Mouse (Mus musculus) kidney, embryonic 15.5 days (tissue): ENCODE results near the gene Ykt6. TPM values are rescaled to one million over a fixed set of nuclear protein-coding genes. Genes with fewer than 3 reads are reported as not detected.

Experiments
- ATAC-seq: fragments of 200-750 bp; cut with Nextera tagmentation; replicated peaks from 2 replicates; pipeline ENCODE4 v1.8.0; 2017; ENCODE audit warnings: moderate TSS enrichment; ENCODE audit not compliant: low FRiP score
- H3K27ac ChIP-seq: fragments of 300-500 bp; sonication (generic); 2 replicates; pipeline ENCODE4 v1.5.1; 2015; ENCODE audit warnings: mild to moderate bottlenecking, inconsistent platforms
- H3K27me3 ChIP-seq: fragments of 300-500 bp; sonication (generic); 2 replicates; pipeline ENCODE4 v1.6.1; 2015; ENCODE audit warnings: inconsistent platforms
- H3K36me3 ChIP-seq: fragments of 300-500 bp; sonication (generic); 2 replicates; pipeline ENCODE4 v1.6.1; 2015; ENCODE audit warnings: inconsistent platforms
- H3K4me1 ChIP-seq: fragments of 300-500 bp; sonication (generic); 2 replicates; pipeline ENCODE4 v1.6.1; 2015; ENCODE audit warnings: inconsistent platforms
- H3K4me2 ChIP-seq: fragments of 300-500 bp; sonication (generic); 2 replicates; pipeline ENCODE4 v1.6.1; 2015; ENCODE audit warnings: moderate library complexity, mild to moderate bottlenecking, inconsistent platforms
- H3K4me3 ChIP-seq: fragments of 300-500 bp; sonication (generic); replicated peaks from 2 replicates; pipeline ENCODE4 v1.5.1; 2015; ENCODE audit warnings: mild to moderate bottlenecking, inconsistent platforms
- H3K9ac ChIP-seq: fragments of 300-500 bp; sonication (generic); 2 replicates; pipeline ENCODE4 v1.6.1; 2015; ENCODE audit warnings: mild to moderate bottlenecking, inconsistent platforms
- H3K9me3 ChIP-seq: fragments of 300-500 bp; sonication (generic); replicated peaks from 2 replicates; pipeline ENCODE4 v1.6.1; 2016; ENCODE audit warnings: inconsistent platforms
- WGBS: fragments of 180-500 bp; shearing (Covaris S2); methylation state at CpG from one replicate; pipeline ENCODE4 v1.1.7; 2015; ENCODE audit warnings: mixed read lengths; 5-methylcytosine and 5-hydroxymethylcytosine counted together
- polyA plus RNA-seq: library from polyadenylated mRNA; unstranded; fragments of >200 nt; fragmentation: Nextera tagmentation; extraction: Ambion mirVana; gene quantifications from 2 replicates; pipeline ENCODE4 v1.2.1, GENCODE M21; 2015

The Ykt6 gene
- polyA plus RNA-seq: 52.9 and 57.3 TPM in 2 replicates

DNA sequence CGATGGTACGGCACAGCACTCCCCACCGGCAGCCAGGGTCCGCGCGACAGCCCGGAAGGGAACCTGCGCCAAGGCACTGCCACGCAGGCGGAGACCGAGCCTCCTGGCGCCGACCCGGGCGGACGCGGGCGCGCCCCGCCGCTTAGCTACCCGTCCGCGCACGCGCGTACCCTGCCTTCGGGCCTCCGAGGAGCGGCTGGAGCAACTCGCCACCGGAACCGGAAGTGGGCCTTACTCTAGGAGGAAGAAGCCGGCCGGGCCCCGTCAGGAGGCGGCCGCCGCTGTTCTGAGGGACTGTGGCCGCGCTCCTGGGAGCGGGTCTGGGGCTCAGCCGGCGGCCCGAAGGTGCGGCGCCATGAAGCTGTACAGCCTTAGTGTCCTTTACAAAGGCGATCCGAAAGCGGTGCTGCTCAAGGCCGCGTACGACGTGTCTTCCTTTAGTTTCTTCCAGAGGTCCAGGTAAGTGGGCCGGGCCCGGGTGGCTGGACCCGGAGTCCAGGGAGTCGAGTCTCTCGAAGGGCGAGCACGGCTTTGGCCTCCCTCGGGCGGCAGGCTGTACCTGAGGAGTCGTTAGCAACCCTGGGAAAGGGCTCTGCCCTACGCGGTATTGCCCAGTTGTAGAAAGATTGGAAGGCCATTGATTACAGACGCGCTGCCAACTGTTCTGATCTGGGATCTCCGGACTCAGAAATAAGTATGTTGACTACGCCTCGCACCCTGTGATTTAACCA, at the start of gene Ykt6:
TSS of gene Ykt6 (plus strand) at position 148 of the 731 bp plus-strand sequence.
- Histone ChIP-seq H3K4me2 (peak within 1 kb of the TSS; percentile 80), H3K27ac (peak within 1 kb of the TSS; percentile 96), H3K9ac (peak within 1 kb of the TSS; percentile 86), H3K36me3 (peaks cover 17% of the 10 kb centered on the region), H3K4me3 (peak within 1 kb of the TSS; percentile 83), H3K4me1 (peaks cover 32% of the 10 kb centered on the region), H3K9me3 (no peaks in the 10 kb centered on the region), H3K27me3 (no peaks in the 10 kb centered on the region)
- under 1% methylated on average over 70 of the region's 71 CpGs for WGBS
- ATAC-seq: peak; percentile 97

DNA sequence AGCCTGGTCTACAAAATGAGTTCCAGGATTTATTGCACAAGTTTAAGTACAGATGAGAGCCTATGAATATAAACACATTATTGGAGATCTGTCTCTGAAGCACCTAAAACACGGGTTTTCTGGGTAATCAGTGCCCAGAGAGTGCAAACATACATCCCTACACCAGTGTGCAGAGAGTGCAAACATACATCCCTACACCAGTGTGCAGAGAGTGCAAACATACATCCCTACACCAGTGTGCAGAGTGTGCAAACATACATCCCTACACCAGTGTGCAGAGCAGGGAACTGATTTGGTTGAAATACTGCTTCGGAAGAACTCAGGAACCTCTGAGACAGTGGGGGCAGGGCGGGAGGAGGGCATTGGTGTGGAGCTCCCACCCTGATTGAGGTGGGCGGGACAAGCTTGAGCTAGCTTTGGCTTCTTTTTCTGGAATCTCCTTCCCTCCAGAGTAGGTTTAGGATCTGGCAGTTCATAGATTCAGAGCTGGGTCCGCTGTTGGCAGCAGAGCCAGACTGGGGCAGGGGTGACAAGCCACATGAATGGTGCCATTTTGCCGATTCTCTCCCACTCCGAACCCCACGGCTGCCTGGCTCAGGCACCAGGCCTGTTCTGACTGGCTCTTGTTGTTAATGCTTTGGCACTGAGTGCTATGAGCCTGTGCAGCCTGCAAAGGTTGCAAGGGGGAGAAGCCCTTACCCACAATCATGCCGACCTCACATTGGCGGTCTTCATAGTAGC, 49.5 kb upstream of the Ykt6 start:
- H3K4me2 ChIP-seq: no peak overlapping the region
- H3K27ac ChIP-seq: no peak overlapping the region
- no peak overlapping the region for H3K9ac ChIP-seq
- peaks cover 23% of the 10 kb centered on the region for H3K4me1 ChIP-seq
- ATAC-seq: no peak
- WGBS: 84% methylated on average over 10 of the region's 10 CpGs
- H3K36me3 ChIP-seq: no peaks in the 10 kb centered on the region
- H3K4me3 ChIP-seq: no peak overlapping the region
- peaks cover 17% of the 10 kb centered on the region; the same call in 1 of the 2 replicates for H3K27me3 ChIP-seq
- no peaks in the 10 kb centered on the region for H3K9me3 ChIP-seq

DNA sequence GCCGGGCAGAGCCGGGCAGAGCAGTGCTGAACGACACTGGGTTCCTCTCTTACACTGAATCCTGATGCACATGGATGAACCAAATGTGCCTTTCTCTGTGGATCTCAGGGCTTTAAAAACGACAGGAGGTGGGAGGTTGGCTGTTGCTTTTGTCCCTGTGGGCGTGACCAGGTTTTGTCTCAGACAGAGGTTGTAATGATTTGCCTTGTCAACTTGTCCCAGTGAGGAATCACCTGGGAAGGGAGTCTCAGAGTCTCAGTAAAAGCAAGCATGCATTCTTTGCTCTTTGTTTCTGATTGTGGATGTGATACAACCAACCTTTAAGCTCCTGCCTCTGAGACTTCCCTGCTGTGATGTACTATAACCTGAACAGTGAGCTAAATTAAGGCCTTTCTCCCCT, 48.4 kb upstream of the Ykt6 start:
- Histone ChIP-seq H3K9me3 (no peaks in the 10 kb centered on the region), H3K4me3 (no peak overlapping the region), H3K27me3 (peaks cover 10% of the 10 kb centered on the region; the same call in 1 of the 2 replicates), H3K27ac (no peak overlapping the region), H3K9ac (no peak overlapping the region), H3K4me2 (no peak overlapping the region), H3K4me1 (peaks cover 11% of the 10 kb centered on the region), H3K36me3 (no peaks in the 10 kb centered on the region)
- ATAC-seq: no peak
- 44% methylated on average over 5 of the region's 5 CpGs for WGBS

DNA sequence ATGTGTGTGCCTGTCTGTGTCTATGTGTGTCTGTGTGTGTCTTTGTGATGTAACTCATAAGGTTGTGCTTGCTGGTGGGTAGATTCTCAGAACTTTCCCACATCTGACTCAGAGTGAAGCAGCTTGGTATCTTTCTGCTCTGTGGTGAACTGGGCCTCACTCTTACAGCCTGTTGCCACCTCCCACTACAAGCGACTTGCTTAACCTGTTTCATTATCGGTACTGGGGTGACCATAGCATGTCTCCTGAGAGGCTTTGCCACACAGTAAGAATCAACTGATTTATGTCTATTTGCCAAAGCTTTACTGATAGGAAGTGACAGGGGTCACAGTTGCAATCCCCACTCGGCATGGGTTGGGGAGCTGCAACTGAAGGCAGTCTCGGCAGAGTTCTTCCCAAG, 46.9 kb upstream of the Ykt6 start:
- WGBS: 73% methylated on average over 4 of the region's 4 CpGs
- Histone ChIP-seq H3K4me3 (no peak overlapping the region), H3K9ac (no peak overlapping the region), H3K4me2 (no peak overlapping the region), H3K9me3 (no peaks in the 10 kb centered on the region), H3K27me3 (0 out of 2 replicates have a peak, but pooled peaks cover 6% of the 10 kb centered on the region), H3K4me1 (peaks cover 3% of the 10 kb centered on the region; the same call in 1 of the 2 replicates), H3K36me3 (no peaks in the 10 kb centered on the region), H3K27ac (no peak overlapping the region)
- no peak for ATAC-seq

DNA sequence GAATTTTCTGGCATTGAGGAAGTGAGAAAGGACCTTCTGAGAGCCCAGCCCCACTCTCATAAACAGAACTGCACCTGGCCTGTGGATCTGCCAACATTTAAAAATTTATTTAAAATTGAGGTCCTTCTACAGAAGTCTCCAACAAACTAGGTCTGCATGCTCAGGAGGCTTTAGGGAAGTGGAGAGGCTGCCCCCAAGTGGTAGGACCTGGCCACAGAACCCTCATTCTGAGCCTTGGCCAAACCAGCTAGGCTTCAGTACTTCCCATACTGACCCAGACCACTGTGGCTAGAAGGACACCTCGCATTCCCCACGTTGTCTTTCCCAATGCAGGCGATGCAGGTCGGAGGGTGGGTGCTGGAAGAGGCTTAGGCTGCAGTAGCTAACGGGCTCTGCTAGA, 42.9 kb upstream of the Ykt6 start:
- no peak overlapping the region for H3K9ac ChIP-seq
- H3K27ac ChIP-seq: no peak overlapping the region
- H3K27me3 ChIP-seq: 0 out of 2 replicates have a peak, but pooled peaks cover 6% of the 10 kb centered on the region
- no peak overlapping the region for H3K4me2 ChIP-seq
- H3K4me1 ChIP-seq: no peaks in the 10 kb centered on the region
- ATAC-seq: no peak
- no peaks in the 10 kb centered on the region for H3K36me3 ChIP-seq
- no peak overlapping the region for H3K4me3 ChIP-seq
- 33% methylated on average over 5 of the region's 5 CpGs for WGBS
- H3K9me3 ChIP-seq: no peaks in the 10 kb centered on the region

DNA sequence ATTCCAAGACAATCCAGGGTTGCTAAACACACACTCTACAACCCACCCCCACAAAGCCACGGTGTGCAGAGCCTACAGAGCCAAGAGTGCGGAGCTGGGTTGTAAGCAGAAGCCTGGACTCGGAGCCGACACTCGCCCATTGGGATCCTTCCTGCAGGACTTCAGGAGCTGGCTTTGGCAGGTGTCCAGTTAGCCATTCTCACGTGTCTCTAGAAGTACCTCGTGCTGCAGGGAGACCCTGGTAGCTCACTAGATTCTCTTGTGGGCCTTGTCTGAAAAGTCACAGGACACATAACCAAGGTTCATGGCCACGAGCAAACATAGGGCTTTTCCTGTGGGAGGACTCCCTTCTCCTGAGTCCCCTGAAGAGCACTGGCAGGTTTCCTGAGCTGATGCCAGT, 42.2 kb upstream of the Ykt6 start:
- WGBS: 66% methylated on average over 8 of the region's 8 CpGs
- Histone ChIP-seq H3K4me3 (no peak overlapping the region), H3K9ac (no peak overlapping the region), H3K27me3 (0 out of 2 replicates have a peak, but pooled peaks cover 6% of the 10 kb centered on the region), H3K36me3 (no peaks in the 10 kb centered on the region), H3K9me3 (no peaks in the 10 kb centered on the region), H3K4me2 (no peak overlapping the region), H3K27ac (no peak overlapping the region), H3K4me1 (no peaks in the 10 kb centered on the region)
- no peak for ATAC-seq

DNA sequence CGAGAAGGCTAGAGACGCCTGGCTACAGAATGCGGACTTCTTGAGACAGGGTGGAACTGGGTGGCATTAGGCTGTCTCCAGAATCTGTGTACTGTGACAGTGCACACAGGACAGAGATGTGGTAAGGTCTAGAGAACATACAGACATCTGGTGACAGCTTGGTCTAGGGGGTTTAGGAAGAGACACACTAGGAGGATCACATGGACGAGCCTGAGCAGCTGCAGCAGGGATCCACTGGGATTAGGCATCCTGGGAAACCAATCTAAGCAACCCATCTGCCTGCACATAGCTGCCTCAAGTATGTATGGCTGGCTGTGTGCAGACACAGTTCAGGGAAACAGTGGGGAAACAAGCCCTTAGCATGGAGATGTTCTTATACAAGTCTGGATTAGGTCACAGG, 41.6 kb upstream of the Ykt6 start:
- Histone ChIP-seq H3K4me1 (no peaks in the 10 kb centered on the region), H3K27ac (no peak overlapping the region), H3K27me3 (0 out of 2 replicates have a peak, but pooled peaks cover 6% of the 10 kb centered on the region), H3K4me2 (no peak overlapping the region), H3K9me3 (no peaks in the 10 kb centered on the region), H3K36me3 (no peaks in the 10 kb centered on the region), H3K4me3 (no peak overlapping the region), H3K9ac (no peak overlapping the region)
- WGBS: 78% methylated on average over 4 of the region's 4 CpGs
- ATAC-seq: no peak

DNA sequence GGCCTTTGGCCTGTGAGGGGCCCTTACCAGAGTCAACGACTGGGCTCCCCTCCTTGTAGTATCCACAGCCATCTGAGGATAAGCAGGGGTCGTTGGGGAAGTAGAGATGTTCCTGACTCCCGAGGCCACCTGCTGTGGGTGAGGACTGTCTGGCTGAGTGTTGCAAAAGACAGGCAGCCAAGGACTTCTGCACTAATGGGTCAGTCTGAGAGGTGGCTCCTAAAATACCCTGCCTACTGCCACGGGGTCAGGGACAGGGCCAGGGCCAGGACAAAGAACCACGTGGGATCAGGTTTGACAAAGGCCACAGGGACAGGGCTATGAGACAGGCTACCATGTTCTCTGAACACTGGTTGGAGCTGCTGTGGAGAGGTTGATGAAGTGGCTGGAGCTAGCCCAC, 40.6 kb upstream of the Ykt6 start:
- Histone ChIP-seq H3K27me3 (0 out of 2 replicates have a peak, but pooled peaks cover 6% of the 10 kb centered on the region), H3K36me3 (no peaks in the 10 kb centered on the region), H3K4me3 (no peak overlapping the region), H3K27ac (no peak overlapping the region), H3K9ac (no peak overlapping the region), H3K4me1 (no peaks in the 10 kb centered on the region), H3K4me2 (no peak overlapping the region), H3K9me3 (no peaks in the 10 kb centered on the region)
- ATAC-seq: no peak
- 65% methylated on average over 5 of the region's 5 CpGs for WGBS

DNA sequence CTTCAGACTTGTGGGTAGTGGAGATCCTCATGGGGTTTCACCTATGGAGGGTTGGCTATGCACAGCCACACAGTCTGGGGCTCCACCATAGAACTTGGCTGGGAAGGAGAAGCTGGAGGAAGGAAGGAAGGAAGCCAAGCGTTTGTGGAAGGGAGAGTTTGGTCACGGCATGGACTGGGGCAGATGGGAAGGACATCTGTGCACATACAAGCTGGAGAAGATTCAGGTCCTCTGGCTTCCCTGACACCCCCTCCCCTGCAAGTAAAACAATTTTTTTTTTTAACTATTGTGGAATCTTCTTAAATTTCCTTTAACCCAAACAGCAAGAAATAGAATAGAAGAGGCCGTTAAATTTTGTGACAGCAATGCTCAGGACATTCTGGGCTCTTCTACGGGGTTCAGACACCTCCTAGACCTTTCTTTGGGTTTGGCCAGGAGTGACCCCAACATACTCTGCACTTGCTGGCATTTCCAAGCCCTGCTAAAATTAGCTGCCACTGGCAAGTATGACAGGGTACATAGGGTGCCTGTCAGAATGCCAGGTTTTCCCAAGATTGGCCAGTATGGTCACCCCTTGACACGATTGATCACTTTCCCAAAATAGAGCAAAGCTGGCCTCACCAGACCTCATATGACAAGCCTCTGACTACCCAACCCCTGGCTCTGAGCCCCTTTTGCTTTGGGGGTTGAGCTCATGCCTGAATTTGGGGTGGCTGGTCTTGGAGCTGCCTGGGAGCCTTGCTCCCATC, 39.9 kb upstream of the Ykt6 start:
- 0 out of 2 replicates have a peak, but pooled peaks cover 6% of the 10 kb centered on the region for H3K27me3 ChIP-seq
- no peak overlapping the region for H3K4me2 ChIP-seq
- 0 out of 2 replicates have a peak, but pooled peaks cover 5% of the 10 kb centered on the region for H3K4me1 ChIP-seq
- H3K27ac ChIP-seq: no peak overlapping the region
- H3K36me3 ChIP-seq: no peaks in the 10 kb centered on the region
- no peak for ATAC-seq
- H3K4me3 ChIP-seq: no peak overlapping the region
- H3K9me3 ChIP-seq: no peaks in the 10 kb centered on the region
- 73% methylated on average over 5 of the region's 5 CpGs for WGBS
- no peak overlapping the region for H3K9ac ChIP-seq

DNA sequence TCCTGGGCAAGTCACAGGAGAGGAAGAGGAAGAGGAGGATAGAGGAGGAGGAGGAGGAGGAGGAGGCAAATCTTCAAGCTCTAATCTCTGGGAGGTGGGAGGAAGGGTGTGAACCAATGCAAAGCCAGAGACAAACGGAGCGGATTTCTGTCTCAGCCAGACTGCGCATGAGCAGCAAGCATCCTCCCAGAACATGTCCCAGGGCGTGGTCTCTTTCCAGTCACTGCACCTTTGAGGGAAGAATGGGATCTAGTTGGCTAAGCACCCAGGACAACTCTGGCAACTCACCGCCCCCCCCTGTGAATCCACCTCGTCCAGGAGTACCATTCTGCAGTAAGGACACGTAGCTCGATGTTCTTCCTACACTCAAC, 39.3 kb upstream of the Ykt6 start:
- 72% methylated on average over 8 of the region's 8 CpGs for WGBS
- Histone ChIP-seq H3K4me3 (no peak overlapping the region), H3K9ac (no peak overlapping the region), H3K27ac (no peak overlapping the region), H3K4me1 (0 out of 2 replicates have a peak, but pooled peaks cover 5% of the 10 kb centered on the region), H3K36me3 (no peaks in the 10 kb centered on the region), H3K27me3 (0 out of 2 replicates have a peak, but pooled peaks cover 6% of the 10 kb centered on the region), H3K4me2 (no peak overlapping the region), H3K9me3 (no peaks in the 10 kb centered on the region)
- no peak for ATAC-seq

DNA sequence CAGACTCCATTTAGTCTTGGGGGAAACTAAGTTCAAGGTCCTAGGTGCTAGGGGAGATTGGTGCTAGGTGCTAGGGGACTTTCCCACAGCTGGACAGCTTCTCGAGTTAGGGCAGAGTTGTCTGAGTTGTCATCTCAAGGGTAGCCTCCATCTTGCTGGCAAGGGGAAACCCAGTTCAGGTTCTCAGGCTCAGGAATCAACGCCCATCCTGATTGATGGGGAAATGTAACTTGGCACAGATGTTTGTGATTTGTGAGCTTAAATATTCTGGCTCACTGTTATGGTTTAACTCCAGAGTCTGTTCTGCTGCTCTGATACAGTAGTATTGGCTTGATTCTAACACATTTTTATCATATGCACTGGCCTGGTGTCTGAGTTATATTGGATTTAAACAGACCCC, 37.4 kb upstream of the Ykt6 start:
- H3K27ac ChIP-seq: no peak overlapping the region
- no peak overlapping the region for H3K9ac ChIP-seq
- no peaks in the 10 kb centered on the region for H3K36me3 ChIP-seq
- 0 out of 2 replicates have a peak, but pooled peaks cover 5% of the 10 kb centered on the region for H3K4me1 ChIP-seq
- 0 out of 2 replicates have a peak, but pooled peaks cover 3% of the 10 kb centered on the region for H3K27me3 ChIP-seq
- no peak for ATAC-seq
- H3K9me3 ChIP-seq: no peaks in the 10 kb centered on the region
- H3K4me3 ChIP-seq: no peak overlapping the region
- 72% methylated on average over 2 of the region's 2 CpGs for WGBS
- H3K4me2 ChIP-seq: no peak overlapping the region

DNA sequence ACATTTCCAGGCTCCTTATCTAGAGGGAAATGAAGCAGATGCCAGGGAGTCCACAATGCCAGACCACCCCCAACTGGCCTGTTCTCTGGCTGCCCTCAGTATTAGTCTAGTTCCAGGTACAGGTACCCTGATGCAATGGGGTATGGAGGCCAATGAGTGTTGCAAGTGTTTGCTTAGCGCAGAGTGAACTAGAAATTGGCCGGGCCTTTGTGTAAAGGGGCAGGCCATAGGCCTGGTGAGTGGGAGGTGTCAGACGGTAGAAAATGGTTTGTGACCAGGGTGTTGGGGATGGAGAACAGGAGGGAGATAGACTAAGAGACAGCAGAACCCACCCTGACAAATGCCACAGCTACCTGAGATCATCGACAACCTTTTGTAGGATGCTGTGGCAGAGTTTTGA, 35.9 kb upstream of the Ykt6 start:
- Histone ChIP-seq H3K27ac (no peak overlapping the region), H3K4me1 (0 out of 2 replicates have a peak, but pooled peaks cover 5% of the 10 kb centered on the region), H3K36me3 (no peaks in the 10 kb centered on the region), H3K9me3 (no peaks in the 10 kb centered on the region), H3K4me3 (no peak overlapping the region), H3K4me2 (no peak overlapping the region), H3K27me3 (no peaks in the 10 kb centered on the region), H3K9ac (no peak overlapping the region)
- WGBS: 94% methylated on average over 4 of the region's 4 CpGs
- no peak for ATAC-seq
